Mouse (Mus musculus) myocyte (in vitro differentiated cells): Measurements from ENCODE around the gene Etfbkmt. TPM values are rescaled to one million over a fixed set of nuclear protein-coding genes. Genes with fewer than 3 reads are reported as not detected.

Experiments
- H3K27me3 ChIP-seq: one replicate; pipeline ENCODE4 v1.6.1; 2011; ENCODE audit not compliant: control insufficient read depth, insufficient read depth, insufficient read length
- H3K36me3 ChIP-seq: one replicate; pipeline ENCODE4 v1.6.1; 2011; ENCODE audit not compliant: control insufficient read depth, insufficient read depth
- H3K4me2 ChIP-seq: one replicate; pipeline ENCODE4 v1.6.1; 2011; ENCODE audit warnings: low read depth, control low read depth
- H3K4me3 ChIP-seq: one replicate; pipeline ENCODE4 v1.5.1; 2011; ENCODE audit warnings: mild to moderate bottlenecking, control low read depth, moderate library complexity
- H3K79me2 ChIP-seq: one replicate; pipeline ENCODE4 v1.6.1; 2011; ENCODE audit not compliant: control insufficient read depth, insufficient read depth
- H3ac ChIP-seq: one replicate; pipeline ENCODE4 v1.6.1; 2011; ENCODE audit not compliant: control insufficient read depth, insufficient read length
- CEBPB ChIP-seq: IDR thresholded peaks from 2 replicates; pipeline ENCODE4 v1.6.1; 2011; ENCODE audit warnings: mild to moderate bottlenecking, moderate library complexity; ENCODE audit not compliant: poor library complexity, insufficient read depth, severe bottlenecking
- E2F4 ChIP-seq: IDR thresholded peaks from one replicate; pipeline ENCODE4 v1.6.1; 2011; ENCODE audit warnings: mild to moderate bottlenecking, control low read depth, moderate library complexity; ENCODE audit not compliant: insufficient read depth
- MAX ChIP-seq: IDR thresholded peaks from one replicate; pipeline ENCODE4 v1.6.1; 2011; ENCODE audit warnings: low read depth, mild to moderate bottlenecking, control low read depth
- MYOD1 ChIP-seq, 3 experiments: IDR thresholded peaks; one replicate each; pipeline ENCODE4 v1.6.1; 2011; ENCODE audit warnings: control low read depth in 2 of 3, low read depth in 2 of 3, mild to moderate bottlenecking in 2 of 3, moderate library complexity in 1 of 3; ENCODE audit not compliant: insufficient read length in 2 of 3, control insufficient read depth in 1 of 3
- MYOG ChIP-seq, 3 experiments: IDR thresholded peaks; one replicate each; pipeline ENCODE4 v1.6.1; 2011; ENCODE audit warnings: control low read depth in 2 of 3, low read depth in 2 of 3, mild to moderate bottlenecking in 2 of 3; ENCODE audit not compliant: insufficient read length in 2 of 3, control insufficient read depth in 1 of 3, insufficient read depth in 1 of 3
- POLR2A ChIP-seq: IDR thresholded peaks from one replicate; pipeline ENCODE4 v1.6.1; 2011; ENCODE audit warnings: low read depth, mild to moderate bottlenecking, control low read depth, moderate library complexity; ENCODE audit not compliant: insufficient read length
- POLR2AphosphoS2 ChIP-seq: IDR thresholded peaks from one replicate; pipeline ENCODE4 v1.6.1; 2011; ENCODE audit warnings: low read depth, control low read depth; ENCODE audit not compliant: insufficient read length
- REST ChIP-seq: IDR thresholded peaks from one replicate; pipeline ENCODE4 v1.6.1; 2011; ENCODE audit warnings: mild to moderate bottlenecking, control low read depth, moderate library complexity; ENCODE audit not compliant: insufficient read depth, insufficient read length
- SRF ChIP-seq: IDR thresholded peaks from one replicate; pipeline ENCODE4 v1.6.1; 2011; ENCODE audit warnings: low read depth; ENCODE audit not compliant: control insufficient read depth, insufficient read length
- TCF12 ChIP-seq: IDR thresholded peaks from one replicate; pipeline ENCODE4 v1.6.1; 2011; ENCODE audit warnings: mild to moderate bottlenecking, control low read depth; ENCODE audit not compliant: poor library complexity, insufficient read depth, severe bottlenecking
- TCF3 ChIP-seq: IDR thresholded peaks from one replicate; pipeline ENCODE4 v1.6.1; 2011; ENCODE audit warnings: low read depth, control low read depth; ENCODE audit not compliant: insufficient read length
- USF1 ChIP-seq: IDR thresholded peaks from one replicate; pipeline ENCODE4 v1.6.1; 2011; ENCODE audit warnings: low read depth, mild to moderate bottlenecking, control low read depth, moderate library complexity
- polyA plus RNA-seq: library from polyadenylated mRNA; unstranded; fragments of >200 nt; fragmentation: generic; extraction: Trizol; gene quantifications from one replicate; pipeline ENCODE4 v1.2.1, GENCODE M21; 2012; ENCODE audit warnings: missing spikeins

Gene Etfbkmt
- polyA plus RNA-seq, 1 experiment: 7.2 TPM

GRCm38 (mm10) chr6:149141393-149142173 lies 1.9 kb downstream of the Etfbkmt start:
- peak overlapping the region; percentile 38 for H3K4me3 ChIP-seq
- H3K27me3 ChIP-seq: no peaks in the 10 kb centered on the region
- H3ac ChIP-seq: no peak overlapping the region
- peak overlapping the region; percentile 67 for H3K4me2 ChIP-seq
- peaks cover 9% of the 10 kb centered on the region for H3K79me2 ChIP-seq
- TF ChIP-seq MYOG (IDR thresholded peaks at IDR 0.05; ENCODE audit: control insufficient read depth in 1 of 3, insufficient read depth in 1 of 3, insufficient read length in 2 of 3, low read depth in 2 of 3) (peak in 1 of 3 experiments; percentile 15), CEBPB (no peak)
- H3K36me3 ChIP-seq: no peaks in the 10 kb centered on the region

- no peak for TF ChIP-seq MAX
- no peak for TF ChIP-seq REST
- TF ChIP-seq TCF12: no peak
- no peak for TF ChIP-seq TCF3
- no peak for TF ChIP-seq MYOG (IDR thresholded peaks at IDR 0.05; ENCODE audit: control insufficient read depth in 1 of 3, insufficient read depth in 1 of 3, insufficient read length in 2 of 3, low read depth in 2 of 3)
- no peak for TF ChIP-seq CEBPB
- no peak for TF ChIP-seq POLR2A
- TF ChIP-seq E2F4: no peak
- TF ChIP-seq SRF: no peak
- no peak for TF ChIP-seq USF1
- TF ChIP-seq MYOD1 (IDR thresholded peaks at IDR 0.05; ENCODE audit: control insufficient read depth in 1 of 3, insufficient read length in 2 of 3, low read depth in 2 of 3): no peak
- no peak for TF ChIP-seq POLR2AphosphoS2
- H3K4me3 ChIP-seq: no peak overlapping the region
- H3K4me2 ChIP-seq: no peak overlapping the region
- no peaks in the 10 kb centered on the region for H3K27me3 ChIP-seq
- peaks cover 6% of the 10 kb centered on the region for H3K36me3 ChIP-seq
- peaks cover 9% of the 10 kb centered on the region for H3K79me2 ChIP-seq
- H3ac ChIP-seq: no peak overlapping the region
Measured at GRCm38 (mm10) chr6:149145143-149145542, 5.5 kb downstream of the Etfbkmt start.

GRCm38 (mm10) chr6:149148436-149149229 lies 9.0 kb downstream of the Etfbkmt start:
- Histone ChIP-seq H3K36me3 (peaks cover 6% of the 10 kb centered on the region), H3K27me3 (no peaks in the 10 kb centered on the region), H3ac (no peak overlapping the region), H3K4me2 (no peak overlapping the region), H3K79me2 (no peaks in the 10 kb centered on the region), H3K4me3 (no peak overlapping the region)
- no peak for TF ChIP-seq SRF
- TF ChIP-seq USF1: no peak
- TF ChIP-seq TCF12: no peak
- no peak for TF ChIP-seq E2F4
- TF ChIP-seq REST: no peak
- no peak for TF ChIP-seq MAX
- TF ChIP-seq POLR2AphosphoS2: peak; percentile 22
- no peak for TF ChIP-seq CEBPB

DNA sequence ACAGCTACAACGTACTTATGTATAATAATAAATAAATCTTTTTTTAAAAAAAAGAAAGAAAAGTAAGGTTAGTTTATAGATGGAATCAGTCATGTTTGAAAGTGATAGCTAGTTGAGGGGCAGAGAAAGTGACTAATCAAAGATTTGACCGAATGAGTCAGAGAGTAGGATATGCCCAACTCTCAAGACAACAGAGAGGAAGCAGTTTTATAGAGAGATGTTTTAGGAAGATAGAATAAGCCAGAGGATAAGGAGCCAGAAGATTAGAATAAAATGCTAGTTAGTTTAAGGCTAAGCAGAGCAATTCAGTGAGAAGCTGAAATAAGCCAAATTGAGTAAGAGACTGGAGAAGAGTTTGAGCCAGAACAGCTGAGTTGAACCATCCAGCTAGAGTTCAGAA lies 12.5 kb downstream of the Etfbkmt start:
- TF ChIP-seq POLR2A: no peak
- TF ChIP-seq USF1: no peak
- TF ChIP-seq TCF12: no peak
- no peak for TF ChIP-seq POLR2AphosphoS2
- TF ChIP-seq SRF: no peak
- no peak for TF ChIP-seq REST
- no peak for TF ChIP-seq TCF3
- no peak for TF ChIP-seq MYOD1 (IDR thresholded peaks at IDR 0.05; ENCODE audit: control insufficient read depth in 1 of 3, insufficient read length in 2 of 3, low read depth in 2 of 3)
- no peak for TF ChIP-seq E2F4
- no peak for TF ChIP-seq MAX
- no peak for TF ChIP-seq CEBPB
- TF ChIP-seq MYOG (IDR thresholded peaks at IDR 0.05; ENCODE audit: control insufficient read depth in 1 of 3, insufficient read depth in 1 of 3, insufficient read length in 2 of 3, low read depth in 2 of 3): no peak
- H3K27me3 ChIP-seq: no peaks in the 10 kb centered on the region
- no peak overlapping the region for H3K4me3 ChIP-seq
- H3ac ChIP-seq: no peak overlapping the region
- H3K36me3 ChIP-seq: peaks cover 17% of the 10 kb centered on the region
- no peaks in the 10 kb centered on the region for H3K79me2 ChIP-seq
- H3K4me2 ChIP-seq: no peak overlapping the region

DNA sequence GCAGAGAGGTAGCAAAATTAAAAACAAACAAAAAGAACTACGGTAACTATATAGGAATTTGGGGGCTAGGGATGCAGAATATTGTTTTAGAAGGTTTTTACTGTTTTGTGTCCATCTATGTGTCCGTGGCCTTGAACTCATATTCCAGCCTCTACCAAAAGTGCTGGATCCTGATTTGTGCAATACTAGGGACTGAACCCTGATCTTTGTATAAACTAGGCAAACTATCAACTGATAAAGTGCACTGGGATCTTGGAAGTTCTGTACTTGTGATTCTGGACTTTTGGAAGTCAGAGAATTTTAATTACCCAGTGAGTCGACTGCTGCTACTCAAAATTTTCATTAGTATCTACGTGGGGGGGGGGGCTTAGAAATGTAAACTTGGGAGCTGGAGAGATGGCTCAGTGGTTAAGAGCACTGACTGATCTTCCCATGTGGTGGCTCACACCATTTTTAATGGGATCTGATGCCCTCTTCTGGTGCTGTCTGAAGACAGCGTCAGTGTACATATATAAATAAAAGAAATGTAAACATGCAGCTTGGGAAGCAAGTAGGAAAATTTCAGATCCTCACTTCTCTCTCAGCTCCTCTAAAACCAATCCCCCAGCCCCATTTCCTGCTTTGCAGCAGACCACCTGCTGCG lies 13.9 kb downstream of the Etfbkmt start:
- no peak for TF ChIP-seq MYOG (IDR thresholded peaks at IDR 0.05; ENCODE audit: control insufficient read depth in 1 of 3, insufficient read depth in 1 of 3, insufficient read length in 2 of 3, low read depth in 2 of 3)
- TF ChIP-seq TCF12: no peak
- TF ChIP-seq SRF: no peak
- TF ChIP-seq POLR2A: no peak
- TF ChIP-seq MYOD1 (IDR thresholded peaks at IDR 0.05; ENCODE audit: control insufficient read depth in 1 of 3, insufficient read length in 2 of 3, low read depth in 2 of 3): no peak
- TF ChIP-seq TCF3: no peak
- TF ChIP-seq MAX: no peak
- no peak for TF ChIP-seq POLR2AphosphoS2
- TF ChIP-seq CEBPB: no peak
- TF ChIP-seq USF1: no peak
- no peak for TF ChIP-seq REST
- TF ChIP-seq E2F4: no peak
- Histone ChIP-seq H3K79me2 (no peaks in the 10 kb centered on the region), H3K4me2 (no peak overlapping the region), H3ac (no peak overlapping the region), H3K36me3 (peaks cover 20% of the 10 kb centered on the region), H3K4me3 (no peak overlapping the region), H3K27me3 (no peaks in the 10 kb centered on the region)
